Mouse (Mus musculus): ENCODE measurements around the gene Eif4e1b. TPM values are rescaled to one million over a fixed set of nuclear protein-coding genes. Genes with fewer than 3 reads are reported as not detected.

The Eif4e1b gene
- polyA plus RNA-seq, 1 experiment from 2014 or later = not detected

DNA sequence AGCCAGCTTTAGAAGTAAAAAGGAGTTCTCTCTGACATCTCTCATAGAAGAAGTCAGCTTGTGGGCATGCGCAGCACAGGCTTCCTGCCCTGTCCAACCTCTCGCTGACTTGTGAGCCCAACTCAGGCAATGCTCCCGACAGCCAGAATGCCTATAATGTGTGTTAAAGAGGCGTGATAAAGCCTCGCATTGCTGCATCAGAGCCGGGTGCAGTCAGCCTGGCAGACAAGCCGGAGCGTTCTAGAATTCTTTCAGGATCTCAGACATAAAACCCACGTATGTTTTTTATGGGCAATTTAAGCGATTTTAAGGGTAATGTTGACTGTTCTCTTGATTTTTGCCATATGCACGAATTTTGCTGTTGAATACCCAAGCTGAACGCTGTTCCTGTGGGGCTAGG, 24.3 kb downstream of the Eif4e1b start:
- no peak overlapping the region for H3K4me2 ChIP-seq (ENCODE audit: low read depth, low read length)
- no peaks in the 10 kb centered on the region for H3K9me3 ChIP-seq (replicated peaks; ENCODE audit: control insufficient read depth, low read length)
- H3K36me3 ChIP-seq (ENCODE audit: control insufficient read depth, insufficient read depth) = no peaks in the 10 kb centered on the region
- H3K4me1 ChIP-seq (ENCODE audit: control insufficient read depth, low read depth, low read length) = no peaks in the 10 kb centered on the region
- peaks cover 4% of the 10 kb centered on the region; the same call in 1 of the 2 replicates for H3K27me3 ChIP-seq (ENCODE audit: control insufficient read depth, insufficient read depth, low read depth, low read length)
- 53% methylated on average over 12 of the region's 12 CpGs for WGBS (ENCODE audit: insufficient replicate concordance)
- H3K9ac ChIP-seq (ENCODE audit: low read depth, low read length) = no peak overlapping the region
- ATAC-seq (ENCODE audit: low read depth) = no peak
- H3K27ac ChIP-seq (ENCODE audit: low read length) = no peak overlapping the region
- H3K4me3 ChIP-seq (ENCODE audit: low read depth, low read length) = no peak overlapping the region

DNA sequence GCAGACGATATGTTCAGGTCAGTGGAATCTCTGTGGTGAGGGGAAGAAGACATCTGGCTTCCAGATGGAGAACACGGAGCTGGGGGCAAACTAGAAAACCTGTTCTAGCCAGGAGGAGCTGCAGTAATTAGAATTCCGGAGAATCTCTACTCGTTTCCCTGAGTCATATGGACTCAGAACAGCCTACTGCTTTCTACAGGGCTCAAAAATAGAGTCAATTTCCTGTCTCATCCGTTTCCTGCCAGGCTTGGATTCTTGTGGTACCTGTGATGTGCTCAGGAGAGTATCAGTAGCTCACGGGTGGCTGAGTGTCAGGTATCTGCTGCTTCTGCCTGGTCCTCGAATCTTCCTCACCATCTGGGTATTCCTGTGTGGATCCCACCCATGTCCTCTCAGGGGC, 27.7 kb downstream of the Eif4e1b start:
- H3K4me1 ChIP-seq (ENCODE audit: control insufficient read depth, low read depth, low read length) = no peaks in the 10 kb centered on the region
- WGBS (ENCODE audit: insufficient replicate concordance) = 38% methylated on average over 7 of the region's 7 CpGs
- H3K36me3 ChIP-seq (ENCODE audit: control insufficient read depth, insufficient read depth) = no peaks in the 10 kb centered on the region
- H3K9ac ChIP-seq (ENCODE audit: low read depth, low read length) = no peak overlapping the region
- H3K9me3 ChIP-seq (replicated peaks; ENCODE audit: control insufficient read depth, low read length) = no peaks in the 10 kb centered on the region
- no peaks in the 10 kb centered on the region for H3K27me3 ChIP-seq (ENCODE audit: control insufficient read depth, insufficient read depth, low read depth, low read length)
- no peak for ATAC-seq (ENCODE audit: low read depth)
- H3K27ac ChIP-seq (ENCODE audit: low read length) = no peak overlapping the region
- no peak overlapping the region for H3K4me2 ChIP-seq (ENCODE audit: low read depth, low read length)
- no peak overlapping the region for H3K4me3 ChIP-seq (ENCODE audit: low read depth, low read length)

DNA sequence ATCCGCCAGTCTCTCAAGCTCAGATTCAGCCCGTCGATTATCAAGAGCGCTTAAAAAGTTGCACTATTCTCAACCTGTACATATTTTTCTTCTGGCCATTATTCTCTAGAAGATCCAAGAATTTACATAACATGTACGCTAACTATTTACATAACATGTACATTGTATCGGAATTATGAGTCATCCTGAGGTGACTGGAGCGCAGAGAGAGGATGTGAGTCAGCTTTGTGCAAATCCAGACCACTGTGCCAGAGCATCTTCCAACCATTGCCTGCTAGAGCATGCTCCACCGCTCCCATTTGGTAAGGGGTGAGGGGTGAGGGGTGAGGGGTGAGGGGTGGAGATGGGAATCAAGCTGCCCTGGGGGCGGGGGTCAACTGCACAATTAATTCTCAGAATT, 29.6 kb downstream of the Eif4e1b start:
- H3K9me3 ChIP-seq (replicated peaks; ENCODE audit: control insufficient read depth, low read length) = no peaks in the 10 kb centered on the region
- no peak overlapping the region for H3K27ac ChIP-seq (ENCODE audit: low read length)
- no peak for ATAC-seq (ENCODE audit: low read depth)
- H3K36me3 ChIP-seq (ENCODE audit: control insufficient read depth, insufficient read depth) = no peaks in the 10 kb centered on the region
- 67% methylated on average over 9 of the region's 9 CpGs for WGBS (ENCODE audit: insufficient replicate concordance)
- H3K27me3 ChIP-seq (ENCODE audit: control insufficient read depth, insufficient read depth, low read depth, low read length) = no peaks in the 10 kb centered on the region
- no peak overlapping the region for H3K4me2 ChIP-seq (ENCODE audit: low read depth, low read length)
- H3K4me3 ChIP-seq (ENCODE audit: low read depth, low read length) = no peak overlapping the region
- H3K4me1 ChIP-seq (ENCODE audit: control insufficient read depth, low read depth, low read length) = no peaks in the 10 kb centered on the region
- H3K9ac ChIP-seq (ENCODE audit: low read depth, low read length) = no peak overlapping the region

- no peaks in the 10 kb centered on the region for H3K9me3 ChIP-seq (replicated peaks; ENCODE audit: control insufficient read depth, low read length)
- no peak for ATAC-seq (ENCODE audit: low read depth)
- H3K4me1 ChIP-seq (ENCODE audit: control insufficient read depth, low read depth, low read length) = no peaks in the 10 kb centered on the region
- H3K27ac ChIP-seq (ENCODE audit: low read length) = no peak overlapping the region
- H3K9ac ChIP-seq (ENCODE audit: low read depth, low read length) = no peak overlapping the region
- H3K4me3 ChIP-seq (ENCODE audit: low read depth, low read length) = no peak overlapping the region
- 36% methylated on average over 17 of the region's 17 CpGs for WGBS (ENCODE audit: insufficient replicate concordance)
- H3K36me3 ChIP-seq (ENCODE audit: control insufficient read depth, insufficient read depth) = no peaks in the 10 kb centered on the region
- H3K4me2 ChIP-seq (ENCODE audit: low read depth, low read length) = no peak overlapping the region
- H3K27me3 ChIP-seq (ENCODE audit: control insufficient read depth, insufficient read depth, low read depth, low read length) = no peaks in the 10 kb centered on the region
These were observed 34.8 kb downstream of the Eif4e1b start for GRCm38 (mm10) chr13:54818399-54819254.

DNA sequence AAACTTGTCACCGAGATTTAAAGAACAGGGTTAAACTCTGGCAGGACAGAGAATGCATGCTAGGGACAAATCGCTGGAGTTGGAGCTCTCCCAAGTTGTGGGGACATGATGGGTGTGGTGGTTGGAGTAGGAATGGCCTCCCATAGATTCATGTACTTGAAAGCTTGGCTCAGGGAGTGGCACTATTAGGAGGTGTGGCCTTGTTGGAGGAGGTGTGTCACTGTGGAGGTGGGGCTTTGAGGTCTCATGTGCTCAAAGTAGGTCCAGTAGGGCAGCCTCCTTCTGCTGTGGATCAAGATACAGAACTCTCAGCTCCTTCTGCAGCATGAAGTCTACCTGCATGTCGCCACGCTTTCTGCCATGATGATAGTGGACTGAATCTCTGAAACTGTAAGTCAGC, 37.3 kb downstream of the Eif4e1b start:
- Histone ChIP-seq H3K36me3 (ENCODE audit: control insufficient read depth, insufficient read depth) (no peaks in the 10 kb centered on the region), H3K4me1 (ENCODE audit: control insufficient read depth, low read depth, low read length) (no peaks in the 10 kb centered on the region), H3K9ac (ENCODE audit: low read depth, low read length) (no peak overlapping the region), H3K27me3 (ENCODE audit: control insufficient read depth, insufficient read depth, low read depth, low read length) (no peaks in the 10 kb centered on the region; the same call in 1 of the 2 replicates), H3K27ac (ENCODE audit: low read length) (no peak overlapping the region), H3K4me3 (ENCODE audit: low read depth, low read length) (no peak overlapping the region), H3K9me3 (replicated peaks; ENCODE audit: control insufficient read depth, low read length) (no peaks in the 10 kb centered on the region), H3K4me2 (ENCODE audit: low read depth, low read length) (no peak overlapping the region)
- WGBS (ENCODE audit: insufficient replicate concordance) = 50% methylated on average over 4 of the region's 4 CpGs
- ATAC-seq (ENCODE audit: low read depth) = no peak

- no peak overlapping the region for H3K9ac ChIP-seq (ENCODE audit: low read depth, low read length)
- 14% methylated on average over 2 of the region's 2 CpGs for WGBS (ENCODE audit: insufficient replicate concordance)
- no peak for ATAC-seq (ENCODE audit: low read depth)
These were observed 38.1 kb downstream of the Eif4e1b start for GRCm38 (mm10) chr13:54821931-54822330.

GRCm38 (mm10) chr13:54824111-54824931, 40.5 kb downstream of the Eif4e1b start:
- H3K9ac ChIP-seq (ENCODE audit: low read depth, low read length) = no peak overlapping the region
- H3K27ac ChIP-seq (ENCODE audit: low read length) = no peak overlapping the region
- ATAC-seq (ENCODE audit: low read depth) = no peak
- no peaks in the 10 kb centered on the region for H3K36me3 ChIP-seq (ENCODE audit: control insufficient read depth, insufficient read depth)
- no peaks in the 10 kb centered on the region for H3K4me1 ChIP-seq (ENCODE audit: control insufficient read depth, low read depth, low read length)
- WGBS (ENCODE audit: insufficient replicate concordance) = 14% methylated on average over 25 of the region's 25 CpGs
- H3K4me2 ChIP-seq (ENCODE audit: low read depth, low read length) = no peak overlapping the region
- H3K9me3 ChIP-seq (replicated peaks; ENCODE audit: control insufficient read depth, low read length) = no peaks in the 10 kb centered on the region
- no peak overlapping the region for H3K4me3 ChIP-seq (ENCODE audit: low read depth, low read length)
- H3K27me3 ChIP-seq (ENCODE audit: control insufficient read depth, insufficient read depth, low read depth, low read length) = no peaks in the 10 kb centered on the region; the same call in 1 of the 2 replicates

More at GRCm38 (mm10) chr13:54821931-54822330, 38.1 kb downstream of the Eif4e1b start:
- Histone ChIP-seq H3K27me3 (ENCODE audit: control insufficient read depth, insufficient read depth, low read depth, low read length) (no peaks in the 10 kb centered on the region; the same call in 1 of the 2 replicates), H3K4me1 (ENCODE audit: control insufficient read depth, low read depth, low read length) (no peaks in the 10 kb centered on the region), H3K4me3 (ENCODE audit: low read depth, low read length) (no peak overlapping the region), H3K9me3 (replicated peaks; ENCODE audit: control insufficient read depth, low read length) (no peaks in the 10 kb centered on the region), H3K27ac (ENCODE audit: low read length) (no peak overlapping the region), H3K36me3 (ENCODE audit: control insufficient read depth, insufficient read depth) (no peaks in the 10 kb centered on the region), H3K4me2 (ENCODE audit: low read depth, low read length) (no peak overlapping the region)

GRCm38 (mm10) chr13:54827992-54828391, 44.2 kb downstream of the Eif4e1b start:
- Histone ChIP-seq H3K9ac (ENCODE audit: low read depth, low read length) (no peak overlapping the region), H3K4me1 (ENCODE audit: control insufficient read depth, low read depth, low read length) (no peaks in the 10 kb centered on the region), H3K27me3 (ENCODE audit: control insufficient read depth, insufficient read depth, low read depth, low read length) (no peaks in the 10 kb centered on the region; the same call in 1 of the 2 replicates), H3K27ac (ENCODE audit: low read length) (no peak overlapping the region), H3K9me3 (replicated peaks; ENCODE audit: control insufficient read depth, low read length) (no peaks in the 10 kb centered on the region), H3K4me3 (ENCODE audit: low read depth, low read length) (no peak overlapping the region), H3K36me3 (ENCODE audit: control insufficient read depth, insufficient read depth) (no peaks in the 10 kb centered on the region), H3K4me2 (ENCODE audit: low read depth, low read length) (no peak overlapping the region)
- no peak for ATAC-seq (ENCODE audit: low read depth)
- WGBS (ENCODE audit: insufficient replicate concordance) = 44% methylated on average over 6 of the region's 7 CpGs

DNA sequence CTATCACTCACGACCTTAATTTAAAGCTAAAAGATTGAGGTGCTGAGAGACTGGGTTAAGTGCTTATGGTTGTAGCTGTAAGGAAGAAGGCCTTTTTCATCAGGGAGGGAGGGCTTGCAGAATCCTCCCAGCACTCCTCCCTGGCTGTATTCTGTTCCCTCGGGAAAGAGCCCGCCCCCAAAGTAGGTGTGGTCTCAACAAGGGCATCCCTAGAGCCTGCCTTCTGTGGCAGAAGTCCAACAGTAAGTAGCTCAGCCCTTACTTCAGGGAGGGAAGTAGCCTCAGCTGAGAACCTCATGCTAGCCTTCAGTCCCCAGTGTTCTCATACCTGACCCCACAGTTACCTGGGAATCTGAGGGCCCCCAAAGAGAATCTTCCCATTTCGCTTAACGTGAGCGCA, 44.7 kb downstream of the Eif4e1b start:
- no peaks in the 10 kb centered on the region; the same call in 1 of the 2 replicates for H3K27me3 ChIP-seq (ENCODE audit: control insufficient read depth, insufficient read depth, low read depth, low read length)
- H3K9me3 ChIP-seq (replicated peaks; ENCODE audit: control insufficient read depth, low read length) = no peaks in the 10 kb centered on the region
- no peak overlapping the region for H3K27ac ChIP-seq (ENCODE audit: low read length)
- no peak overlapping the region for H3K9ac ChIP-seq (ENCODE audit: low read depth, low read length)
- no peaks in the 10 kb centered on the region for H3K4me1 ChIP-seq (ENCODE audit: control insufficient read depth, low read depth, low read length)
- H3K36me3 ChIP-seq (ENCODE audit: control insufficient read depth, insufficient read depth) = no peaks in the 10 kb centered on the region
- 47% methylated on average over 6 of the region's 6 CpGs for WGBS (ENCODE audit: insufficient replicate concordance)
- no peak for ATAC-seq (ENCODE audit: low read depth)
- no peak overlapping the region for H3K4me3 ChIP-seq (ENCODE audit: low read depth, low read length)
- no peak overlapping the region for H3K4me2 ChIP-seq (ENCODE audit: low read depth, low read length)
